Mouse (Mus musculus) olfactory bulb, adult 2 months (tissue): ENCODE results near the gene Osbp. TPM values are rescaled to one million over a fixed set of nuclear protein-coding genes. Genes with fewer than 3 reads are reported as not detected.
"Not testable (repeated sequence)": the region's sequence is repeated elsewhere in the genome, so short reads cannot be mapped to it uniquely, and the experiment has no call there.

ENCODE experiments used
- H3K27ac ChIP-seq: fragments of 200-500 bp; 2 replicates; pipeline ENCODE4 v1.5.1; 2012; ENCODE audit warnings: low read depth, low read length; ENCODE audit not compliant: insufficient read depth
- H3K4me1 ChIP-seq: fragments of 200-500 bp; 2 replicates; pipeline ENCODE4 v1.6.1; 2012; ENCODE audit warnings: low read length; ENCODE audit not compliant: control insufficient read depth, insufficient read depth
- H3K4me3 ChIP-seq: fragments of 200-500 bp; 2 replicates; pipeline ENCODE4 v1.5.1; 2012; ENCODE audit warnings: mild to moderate bottlenecking, low read depth, low read length, moderate library complexity; ENCODE audit not compliant: insufficient read depth
- CTCF ChIP-seq: fragments of 200-500 bp; IDR thresholded peaks from 2 replicates; pipeline ENCODE4 v1.5.1; 2012; ENCODE audit warnings: low read depth, mild to moderate bottlenecking, low read length, moderate library complexity; ENCODE audit not compliant: insufficient read depth
- POLR2A ChIP-seq: fragments of 200-500 bp; IDR thresholded peaks from 2 replicates; pipeline ENCODE4 v1.6.1; 2012; ENCODE audit warnings: mild to moderate bottlenecking, low read depth, low read length, moderate library complexity; ENCODE audit not compliant: insufficient read depth
- WGBS: fragments of 180-500 bp; shearing (Covaris S2); methylation state at CpG from one replicate; pipeline ENCODE4 v1.1.7; 2018; 5-methylcytosine and 5-hydroxymethylcytosine counted together
- polyA plus RNA-seq: library from polyadenylated mRNA; stranded (reverse); fragments of >200 nt; gene quantifications from 2 replicates; pipeline ENCODE4 v1.2.4, GENCODE M21; 2012; ENCODE audit warnings: low replicate concordance; ENCODE audit not compliant: missing spikeins, insufficient read depth, insufficient read length

The Osbp gene
- 158 TPM in 1 of 2 replicates, not detected in the other for polyA plus RNA-seq

GRCm38 (mm10) chr19:11965023-11965942 is at the start of gene Osbp:
Osbp (plus strand) TSS chr19:11965941.
- TF ChIP-seq POLR2A (peak; percentile 77), CTCF (no peak)
- H3K4me1 ChIP-seq, result peaks cover 5% of the 10 kb centered on the region
- 1% methylated on average over 56 of the region's 59 CpGs for WGBS
- H3K27ac ChIP-seq, result peak within 1 kb of the TSS; percentile 53; the same call in 1 of the 2 replicates
- H3K4me3 ChIP-seq, result peak within 1 kb of the TSS; percentile 98

GRCm38 (mm10) chr19:11922068-11922467 is 43.7 kb upstream of the Osbp start:
- Histone ChIP-seq H3K4me1 (no peaks in the 10 kb centered on the region), H3K4me3 (no peak overlapping the region), H3K27ac (no peak overlapping the region)
- 79% methylated on average over 1 of the region's 1 CpGs for WGBS
- TF ChIP-seq POLR2A (no peak), CTCF (no peak)

- H3K27ac ChIP-seq, H3K4me3 ChIP-seq, H3K4me1 ChIP-seq: not testable (repeated sequence)
- 94% methylated on average over 2 of the region's 2 CpGs for WGBS
Observed at GRCm38 (mm10) chr19:11922515-11922914, 43.2 kb upstream of the Osbp start.

- H3K27ac ChIP-seq, result no peak overlapping the region
- no peak for TF ChIP-seq CTCF
- TF ChIP-seq POLR2A, result no peak
- H3K4me1 ChIP-seq, result no peaks in the 10 kb centered on the region
- 85% methylated on average over 2 of the region's 2 CpGs for WGBS
- H3K4me3 ChIP-seq, result no peak overlapping the region
Observed at GRCm38 (mm10) chr19:11926380-11926779, 39.4 kb upstream of the Osbp start.

GRCm38 (mm10) chr19:11928025-11928748 is 37.6 kb upstream of the Osbp start:
- Histone ChIP-seq H3K4me1 (no peaks in the 10 kb centered on the region), H3K27ac (no peak overlapping the region), H3K4me3 (no peak overlapping the region)
- WGBS, result 88% methylated on average over 4 of the region's 4 CpGs
- TF ChIP-seq CTCF (no peak), POLR2A (no peak)

GRCm38 (mm10) chr19:11946460-11946859 is 19.3 kb upstream of the Osbp start:
- H3K4me1 ChIP-seq, H3K4me3 ChIP-seq: not testable (repeated sequence)

GRCm38 (mm10) chr19:11949878-11950277 is 15.9 kb upstream of the Osbp start:
- H3K4me1 ChIP-seq, result no peaks in the 10 kb centered on the region
- 59% methylated on average over 1 of the region's 1 CpGs for WGBS

More at GRCm38 (mm10) chr19:11946460-11946859, 19.3 kb upstream of the Osbp start:
- H3K27ac ChIP-seq, result not testable (repeated sequence)
- 93% methylated on average over 9 of the region's 9 CpGs for WGBS

GRCm38 (mm10) chr19:11950747-11951146 is 15.0 kb upstream of the Osbp start:
- TF ChIP-seq CTCF, result no peak
- no peak for TF ChIP-seq POLR2A
- Histone ChIP-seq H3K27ac (no peak overlapping the region), H3K4me1 (no peaks in the 10 kb centered on the region), H3K4me3 (no peak overlapping the region)
- 76% methylated on average over 7 of the region's 7 CpGs for WGBS

More at GRCm38 (mm10) chr19:11949878-11950277, 15.9 kb upstream of the Osbp start:
- Histone ChIP-seq H3K4me3 (no peak overlapping the region), H3K27ac (no peak overlapping the region)
- TF ChIP-seq CTCF (no peak), POLR2A (no peak)

GRCm38 (mm10) chr19:11954206-11954605 is 11.5 kb upstream of the Osbp start:
- 53% methylated on average over 6 of the region's 6 CpGs for WGBS
- no peak overlapping the region for H3K27ac ChIP-seq
- H3K4me3 ChIP-seq, result no peak overlapping the region
- H3K4me1 ChIP-seq, result no peaks in the 10 kb centered on the region
- TF ChIP-seq POLR2A, result no peak
- no peak for TF ChIP-seq CTCF
